Mouse (Mus musculus) kidney, postnatal 14 days (tissue): ENCODE data around the gene Obox1.
"Not testable (repeated sequence)": the region's sequence is repeated elsewhere in the genome, so short reads cannot be mapped to it uniquely, and the experiment has no call there.

Experiments
- DNase-seq: peaks from one replicate; pipeline ENCODE4 v3.0.0; 2022; ENCODE audit warnings: mixed read lengths

Obox1 gene

DNA sequence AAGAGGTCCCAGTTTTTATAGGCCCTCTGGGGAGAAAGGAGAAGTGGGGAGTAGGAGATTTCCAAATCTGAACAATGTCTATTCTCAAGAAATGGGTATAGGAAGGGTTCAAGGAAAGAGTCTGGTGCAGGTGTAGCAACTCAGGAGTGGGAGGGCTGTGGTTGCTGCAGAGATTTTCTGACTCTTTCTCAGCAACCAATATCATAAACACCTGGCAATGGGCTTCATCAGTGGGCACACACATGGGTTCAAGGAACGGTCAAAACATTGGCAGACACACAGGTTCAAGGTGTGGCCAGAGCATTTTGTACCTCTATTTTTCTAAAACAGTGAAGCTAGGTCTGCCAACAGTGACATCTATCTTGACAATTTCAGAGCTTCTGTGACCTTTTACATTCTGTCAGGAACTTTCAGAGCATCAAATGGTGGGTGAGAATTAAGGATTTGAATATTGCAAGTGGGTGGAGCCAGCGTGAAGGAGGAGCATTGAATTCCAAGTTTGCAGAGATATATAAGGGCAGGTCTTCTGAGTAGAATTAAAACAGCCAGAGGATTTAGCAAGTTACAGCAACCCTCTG lies at the start of gene Obox1, which contains the start of gene Obox2:
Gene Obox1, plus strand, starts transcription at position 528 of the 578 bp plus-strand sequence.
Gene Obox2, plus strand, starts transcription at position 301 of the 578 bp plus-strand sequence.
- DNase-seq = not testable (repeated sequence)

DNA sequence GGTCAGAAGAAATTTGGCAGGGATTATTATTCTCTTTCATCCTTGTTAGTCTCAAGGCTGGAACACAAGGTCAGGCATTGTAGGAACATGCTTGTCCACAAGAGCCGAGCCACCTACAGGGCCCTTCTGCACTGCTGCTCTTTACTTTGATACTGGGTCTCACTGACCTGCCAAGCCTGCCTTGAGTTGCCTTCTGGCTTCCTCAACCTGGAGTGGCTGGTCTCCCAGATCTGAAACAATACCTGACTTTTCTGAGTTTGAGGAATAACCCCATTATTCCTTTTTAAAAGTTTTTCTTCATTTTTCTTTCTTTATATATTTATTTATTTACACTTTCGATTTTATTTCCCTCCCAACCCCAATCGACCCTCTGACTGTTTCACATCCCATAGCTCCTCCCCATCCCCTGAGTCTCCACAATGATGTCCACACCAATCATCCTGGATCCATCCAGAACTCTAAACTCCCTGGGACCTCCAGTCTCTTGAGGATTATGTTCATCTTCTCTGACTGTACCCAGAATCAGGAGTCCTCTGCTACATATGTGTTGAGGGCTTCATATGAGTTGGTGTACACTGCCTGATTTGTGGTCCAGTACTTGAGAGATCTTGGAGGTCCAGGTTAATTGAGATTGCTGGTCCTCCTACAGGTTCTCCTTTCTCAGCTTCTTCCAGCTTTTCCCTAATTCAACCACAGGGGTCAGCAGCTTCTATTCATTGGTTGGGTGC lies 10.6 kb downstream of the Obox1 start:
- DNase-seq = not testable (repeated sequence)

DNA sequence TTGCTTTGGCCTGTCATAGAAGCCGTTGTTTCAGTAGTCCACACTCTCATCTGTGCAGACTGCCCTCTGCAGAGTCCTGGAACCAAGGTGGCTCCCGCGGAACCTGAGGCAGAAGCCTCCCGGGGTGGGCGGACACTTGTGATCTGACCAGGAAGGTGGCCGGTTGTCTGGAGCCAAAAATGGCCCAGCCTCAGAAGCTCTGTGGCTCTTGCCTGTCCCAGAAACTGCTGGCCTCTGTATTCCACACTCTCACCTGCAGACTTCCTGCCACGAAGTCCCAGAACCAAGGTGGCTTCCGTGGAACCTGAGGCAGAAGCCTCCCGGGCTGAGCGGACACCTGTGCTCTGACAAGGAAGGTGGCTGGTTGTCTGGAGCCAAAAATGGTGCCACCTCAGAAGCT lies 18.1 kb downstream of the Obox1 start:
- not testable (repeated sequence) for DNase-seq

DNA sequence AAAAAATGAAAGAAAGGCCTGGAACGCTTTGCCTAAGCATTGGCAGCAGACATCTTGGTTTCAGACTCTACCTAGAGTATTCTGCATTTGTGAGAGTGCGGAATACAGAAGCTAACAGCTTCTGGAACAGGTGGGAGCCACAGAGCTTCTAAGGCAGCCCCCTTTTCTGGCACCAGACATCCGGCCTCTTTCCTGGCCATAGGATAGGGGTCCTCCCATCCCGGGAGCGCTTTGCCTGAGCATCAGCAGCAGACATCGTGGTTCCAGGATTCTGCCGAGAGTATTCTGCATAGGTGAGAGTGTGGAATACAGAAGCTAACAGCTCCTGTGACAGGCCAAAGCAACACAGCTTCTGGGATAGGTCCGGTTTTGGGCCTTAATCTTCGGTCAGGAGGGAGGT lies 29.3 kb downstream of the Obox1 start:
- DNase-seq = not testable (repeated sequence)

DNA sequence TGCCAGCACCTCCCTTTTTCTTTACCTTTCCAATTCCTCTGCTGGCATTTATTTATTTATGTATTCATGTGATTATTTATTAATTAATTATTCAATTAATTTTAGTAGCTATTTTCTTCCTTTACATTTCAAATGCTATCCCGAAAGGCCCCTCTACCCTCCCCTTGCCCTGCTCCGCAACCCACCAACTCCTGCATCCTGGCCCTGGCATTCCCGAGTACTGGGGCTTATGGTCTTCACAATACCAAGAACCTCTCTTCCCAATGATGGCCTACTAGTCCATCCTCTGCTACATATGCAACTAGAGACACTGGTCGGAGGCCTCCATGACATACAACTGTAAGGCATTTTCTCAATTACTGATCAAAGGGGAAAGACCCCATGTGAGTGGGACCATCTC lies 36.8 kb downstream of the Obox1 start:
- not testable (repeated sequence) for DNase-seq

DNA sequence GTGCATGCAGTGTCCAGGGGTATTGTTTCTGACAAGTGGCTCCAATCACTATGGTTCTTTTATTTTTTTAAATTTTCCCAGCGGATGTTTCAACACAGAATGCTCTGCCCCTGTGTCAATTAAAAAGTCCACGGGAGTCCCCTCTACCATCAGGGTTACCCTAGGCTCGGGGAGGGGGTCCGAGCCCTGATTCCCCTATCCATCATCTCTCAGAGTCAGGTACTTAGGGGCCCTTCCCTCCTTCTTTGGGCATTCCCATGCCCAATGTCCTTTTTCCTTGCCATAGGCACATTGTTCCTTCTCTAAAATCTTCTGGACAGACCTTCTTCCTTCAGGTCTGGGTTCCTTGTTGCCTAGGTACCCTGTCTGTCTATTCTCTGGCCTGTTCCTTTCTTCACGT lies 120.7 kb downstream of the Obox1 start:
- DNase-seq = not testable (repeated sequence)
